Mouse (Mus musculus): ENCODE data around the gene Tmcc3.

Gene Tmcc3

DNA sequence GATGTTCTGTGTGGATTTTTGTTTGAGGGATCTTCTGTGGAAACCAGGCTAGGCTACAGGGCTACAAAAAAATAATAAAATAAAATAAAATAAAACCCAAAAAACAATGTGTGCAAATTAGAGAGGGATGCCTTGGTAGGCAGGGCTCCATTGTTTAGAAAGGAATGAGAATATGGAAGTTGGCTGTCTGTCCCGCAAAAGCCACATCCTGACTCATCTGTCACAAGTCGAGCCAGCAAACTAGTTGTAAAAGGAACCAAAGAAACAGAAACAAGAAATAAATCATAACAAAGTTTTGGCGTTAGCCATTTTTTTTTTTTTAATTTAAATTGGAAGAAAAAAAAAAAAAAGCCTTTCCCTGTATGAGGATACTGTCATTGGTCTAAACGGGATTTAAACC, 105.9 kb downstream of the Tmcc3 start:
- no peak for DNase-seq (ENCODE audit: low spot score)

DNA sequence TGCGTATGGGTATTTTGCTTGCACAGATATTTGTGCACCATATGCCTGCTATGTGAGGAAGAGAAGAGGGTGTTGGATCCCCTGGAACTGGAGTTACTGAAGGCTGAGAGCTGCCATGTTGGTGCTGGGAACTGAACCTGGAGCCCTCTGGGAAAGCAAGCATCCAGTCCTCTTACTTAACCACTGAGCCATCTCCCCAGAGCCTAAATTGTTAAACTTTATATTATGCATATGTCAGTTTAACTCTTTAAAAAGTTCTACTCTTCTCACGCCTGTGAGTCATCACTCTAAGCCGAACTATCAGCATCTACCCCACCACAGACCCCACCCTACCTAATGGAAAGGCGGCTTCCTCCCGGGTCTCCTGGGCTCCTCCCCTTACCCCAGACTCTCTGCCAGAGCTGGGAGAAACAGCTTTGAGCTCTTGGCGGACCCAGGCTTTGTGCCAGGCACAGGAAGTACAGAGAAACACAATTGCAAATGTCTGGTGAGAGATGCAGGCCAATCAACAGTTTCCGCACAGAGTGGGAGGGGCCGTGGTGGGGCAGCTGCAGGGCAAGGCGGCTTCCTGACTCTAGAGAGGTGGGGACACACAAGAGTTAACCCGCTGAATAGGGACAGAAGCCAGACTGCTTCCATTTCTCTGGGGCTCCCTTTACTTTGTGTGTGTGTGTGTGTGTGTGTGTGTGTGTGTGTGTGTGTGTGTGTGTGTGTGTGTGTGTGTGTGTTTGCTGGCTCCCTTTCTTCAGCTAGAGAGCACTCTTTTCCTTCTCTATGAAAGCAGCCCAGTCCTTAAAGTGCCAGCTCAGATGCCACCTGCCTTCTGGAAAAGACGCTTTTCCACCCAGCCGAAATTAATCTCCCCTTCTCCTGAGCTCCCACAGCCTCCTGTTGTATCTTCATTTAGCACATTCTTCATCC, 114.5 kb downstream of the Tmcc3 start:
- DNase-seq (ENCODE audit: low spot score) = no peak

DNA sequence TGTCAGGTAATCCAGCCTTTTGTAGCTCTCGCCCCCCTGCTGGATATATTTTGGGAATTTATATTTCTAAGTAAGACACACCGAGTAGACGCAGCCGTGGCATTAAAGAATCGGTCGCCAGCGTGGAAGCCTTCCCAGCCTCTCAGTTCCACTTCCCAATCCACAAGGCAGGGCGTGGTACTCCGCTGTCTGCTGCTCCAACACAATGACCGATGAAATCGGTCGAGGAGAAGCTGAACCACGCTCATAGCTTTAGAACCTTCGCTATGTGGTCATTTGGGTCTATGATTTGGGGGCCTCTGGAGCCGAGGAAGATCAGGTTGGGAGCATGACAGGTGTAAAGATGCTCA, 115.1 kb downstream of the Tmcc3 start:
- no peak for DNase-seq (ENCODE audit: low spot score)

DNA sequence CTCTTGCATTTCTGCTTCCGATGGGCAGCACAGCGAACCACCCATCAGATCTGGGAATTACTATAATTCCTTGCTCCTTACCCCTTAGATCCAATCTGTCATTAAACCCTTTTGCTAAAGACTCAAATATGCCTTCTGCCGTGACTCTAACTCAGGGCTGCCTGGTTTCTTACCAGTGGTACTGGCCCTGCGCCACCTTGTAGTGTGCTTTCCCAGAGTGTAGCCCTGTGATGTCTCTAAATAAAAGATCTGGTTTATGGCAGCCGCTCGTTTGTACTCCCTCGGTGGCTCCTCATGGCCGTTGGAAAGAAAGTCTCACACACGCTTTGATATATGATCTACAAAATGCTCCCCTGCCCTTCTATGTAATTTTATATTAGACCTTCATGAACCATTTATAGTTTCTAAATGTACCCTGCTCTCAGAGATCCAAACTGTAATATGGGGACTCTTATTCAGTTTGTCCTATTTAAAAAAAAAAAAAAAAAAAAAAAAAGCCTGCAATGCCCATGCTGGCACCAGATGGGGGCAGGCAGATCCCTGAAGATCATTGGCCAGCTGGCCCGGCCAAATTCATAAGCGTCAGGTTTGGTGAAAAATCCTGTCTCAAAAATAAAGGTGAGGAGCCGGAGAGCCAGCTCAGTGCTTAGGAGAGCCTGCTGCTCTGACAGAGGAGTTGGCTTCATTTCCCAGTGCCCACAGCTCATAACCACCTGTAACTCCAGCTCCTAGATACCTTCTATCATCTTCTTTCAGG, 116.6 kb downstream of the Tmcc3 start:
- DNase-seq (ENCODE audit: low spot score) = no peak

DNA sequence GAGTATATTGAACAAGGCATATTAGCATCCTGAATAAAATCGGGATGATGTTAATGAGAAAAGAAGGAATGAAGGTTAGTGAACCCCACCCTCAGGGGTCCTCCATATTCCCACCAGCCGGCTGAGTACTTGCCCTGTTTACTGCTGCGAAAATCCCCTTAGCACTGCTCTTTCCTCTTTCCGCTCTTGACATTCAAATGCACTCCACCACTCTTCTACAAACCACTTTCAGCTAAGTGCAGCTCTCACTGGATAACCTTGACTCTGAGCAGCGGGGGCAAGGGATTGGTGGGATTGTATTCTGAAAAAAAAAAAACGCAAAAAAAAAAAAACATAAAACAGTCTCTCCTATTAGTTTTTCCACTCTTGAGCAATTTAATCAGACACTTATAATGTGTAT, 118.8 kb downstream of the Tmcc3 start:
- DNase-seq (ENCODE audit: low spot score) = no peak

DNA sequence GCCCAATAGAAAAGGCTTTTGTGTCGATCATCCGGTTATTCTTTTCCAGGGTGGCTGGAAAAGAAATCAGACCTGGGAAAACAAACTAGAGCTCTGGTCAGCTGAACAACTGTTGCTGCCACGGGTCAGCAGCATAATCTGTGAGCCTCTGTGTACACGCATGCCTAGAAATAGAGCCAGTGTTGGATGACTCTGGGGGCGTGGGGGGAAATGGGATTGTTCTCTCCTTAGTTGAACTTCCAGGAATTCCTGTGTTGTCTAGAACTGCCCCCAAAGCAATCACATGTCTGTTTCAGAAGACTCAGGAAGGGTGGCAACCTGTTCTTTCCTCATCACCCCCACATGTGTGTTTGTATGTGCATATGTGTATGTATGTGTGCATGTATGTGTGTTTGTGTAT, 121.2 kb downstream of the Tmcc3 start:
- no peak for DNase-seq (ENCODE audit: low spot score)

DNA sequence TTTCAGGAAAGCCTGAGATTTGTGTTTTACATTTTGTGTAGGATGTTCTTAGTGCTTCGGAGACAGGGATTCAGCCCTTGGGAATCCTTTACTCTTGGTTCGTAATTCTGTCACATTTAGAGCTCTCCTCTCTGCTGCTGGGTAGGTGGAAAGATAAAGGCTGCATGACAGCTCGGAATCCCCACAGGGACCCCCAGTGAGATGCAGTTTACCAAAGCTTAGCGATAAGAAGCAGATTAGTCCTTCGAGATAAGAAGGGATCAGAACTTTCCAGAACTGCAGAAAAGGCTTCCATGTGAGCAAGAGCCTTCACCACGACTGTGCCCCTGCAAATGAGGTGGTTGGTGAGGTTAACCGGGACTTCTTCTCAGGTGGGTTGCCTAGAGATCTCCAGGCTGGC, 122.2 kb downstream of the Tmcc3 start:
- DNase-seq (ENCODE audit: low spot score) = no peak

DNA sequence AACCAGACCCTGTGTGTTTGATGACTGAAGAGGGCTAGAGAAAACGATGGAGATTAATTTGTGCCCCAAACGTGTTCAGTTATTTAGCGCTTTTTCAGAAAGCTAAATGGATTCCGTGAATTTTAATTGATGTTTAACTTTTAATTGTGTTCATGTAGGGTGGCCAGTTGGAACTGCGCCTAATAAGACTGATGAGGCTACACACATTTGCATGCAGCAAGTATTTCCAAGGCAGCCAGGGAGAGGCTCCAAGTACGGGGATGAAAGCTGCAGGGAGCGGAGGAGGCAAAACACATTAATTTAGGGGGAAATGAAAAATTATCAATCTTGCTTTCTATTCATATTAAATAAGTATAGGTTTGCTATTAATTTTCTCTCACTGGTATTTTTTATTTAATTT, 131.0 kb downstream of the Tmcc3 start:
- no peak for DNase-seq (ENCODE audit: low spot score)

DNA sequence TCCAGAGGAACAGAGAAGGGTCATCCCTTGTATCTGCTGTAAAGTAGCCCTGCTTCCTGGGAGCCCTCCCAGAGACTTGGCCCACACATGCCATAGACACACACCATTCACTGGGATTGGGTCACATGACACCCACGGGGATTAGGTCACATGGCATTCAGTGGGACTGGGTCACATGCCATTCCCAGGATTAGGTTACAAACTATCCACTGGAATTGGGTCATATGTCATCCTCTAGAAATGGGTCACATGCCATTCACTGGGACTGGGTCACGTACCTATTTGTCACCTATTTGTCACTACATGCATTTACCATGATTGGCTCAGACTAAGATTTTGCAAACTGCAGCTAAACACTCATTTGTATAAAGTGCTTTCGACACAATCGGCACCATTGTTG, 131.7 kb downstream of the Tmcc3 start:
- no peak for DNase-seq (ENCODE audit: low spot score)

DNA sequence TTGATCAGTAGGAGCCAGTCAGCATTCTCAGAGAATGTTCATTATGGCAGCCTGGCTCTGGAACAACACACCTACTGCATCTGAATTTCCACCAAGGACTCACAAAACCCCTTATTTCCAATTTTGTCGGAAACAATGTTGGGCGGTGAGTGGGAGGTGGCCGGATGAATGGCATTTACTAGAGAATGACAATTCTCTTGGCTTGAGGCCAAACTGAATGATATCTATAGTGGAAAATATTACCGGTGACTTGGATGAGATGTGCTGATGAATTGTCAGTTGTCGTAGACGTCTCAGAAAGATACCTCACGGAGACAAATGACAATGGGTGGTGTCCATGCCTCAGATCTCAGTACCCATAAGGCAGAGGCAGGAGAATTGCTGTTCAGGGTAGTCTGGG, 133.4 kb downstream of the Tmcc3 start:
- no peak for DNase-seq (ENCODE audit: low spot score)

DNA sequence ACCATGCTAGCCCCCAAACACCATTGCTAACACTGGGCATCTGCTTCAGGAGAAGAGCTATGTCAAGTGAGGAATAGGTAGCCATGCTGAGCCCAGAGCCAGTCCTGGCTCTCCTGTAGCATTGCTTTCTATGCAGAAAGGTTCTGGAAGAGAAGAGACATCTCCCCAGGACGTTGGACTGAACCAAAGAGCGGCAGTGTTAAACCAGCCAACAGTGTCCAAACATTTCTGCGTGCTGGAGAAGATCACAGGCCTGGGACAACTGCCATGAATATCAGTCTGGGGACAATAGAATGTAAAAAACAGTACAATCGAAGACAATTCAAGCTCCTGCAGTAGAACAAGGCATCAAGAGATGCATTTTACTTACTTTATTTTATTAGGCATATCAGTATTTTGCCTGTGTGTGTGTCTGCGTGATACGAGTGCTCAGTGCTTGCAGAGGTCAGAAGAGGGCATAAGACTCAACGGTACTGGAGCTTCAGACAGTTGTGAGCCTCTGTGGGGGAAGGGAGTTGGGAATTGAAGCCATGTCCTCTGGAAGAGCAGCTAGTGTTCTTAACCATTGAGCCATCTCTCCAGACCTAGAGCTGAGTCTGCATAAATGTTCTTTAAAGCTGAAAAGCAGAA, 134.7 kb downstream of the Tmcc3 start:
- DNase-seq (ENCODE audit: low spot score) = no peak

DNA sequence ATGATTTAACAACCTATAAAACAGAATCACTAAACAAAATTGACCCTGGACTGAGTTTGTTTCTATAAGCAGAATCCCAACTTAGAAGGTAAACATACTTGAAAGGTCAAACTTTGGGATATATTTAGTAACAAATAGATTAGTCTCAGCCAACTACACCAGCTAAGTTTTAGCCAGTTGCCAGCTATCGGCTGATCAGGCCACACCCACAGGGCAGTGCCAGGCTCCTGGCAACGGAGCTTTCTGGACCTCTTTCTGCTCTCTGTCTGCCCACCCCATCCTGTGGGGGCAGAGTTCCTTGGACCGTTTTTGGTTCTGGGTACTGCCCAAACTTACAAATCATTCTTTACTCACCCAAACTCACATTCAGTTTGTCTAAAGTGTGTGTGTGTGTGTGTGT, 137.9 kb downstream of the Tmcc3 start:
- no peak for DNase-seq (ENCODE audit: low spot score)

DNA sequence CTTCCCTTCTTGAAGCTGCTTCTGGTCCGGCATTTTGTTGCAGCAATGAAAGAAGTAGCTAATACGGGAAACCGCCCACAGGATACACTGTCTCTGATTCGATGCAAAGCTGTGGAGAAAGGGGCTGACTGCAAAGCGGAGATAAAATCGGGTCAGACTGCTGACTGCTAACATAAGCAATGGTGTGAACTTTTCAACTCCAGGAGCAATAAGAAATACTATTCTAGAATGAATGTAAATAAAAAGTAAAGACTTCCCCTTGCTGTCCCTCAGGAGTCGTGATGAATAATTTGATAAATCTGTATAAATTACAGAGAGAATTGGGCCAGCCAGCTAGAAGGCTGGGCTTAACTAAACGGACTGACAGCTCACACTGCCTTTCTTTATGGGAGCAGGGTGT, 139.0 kb downstream of the Tmcc3 start:
- DNase-seq (ENCODE audit: low spot score) = no peak

DNA sequence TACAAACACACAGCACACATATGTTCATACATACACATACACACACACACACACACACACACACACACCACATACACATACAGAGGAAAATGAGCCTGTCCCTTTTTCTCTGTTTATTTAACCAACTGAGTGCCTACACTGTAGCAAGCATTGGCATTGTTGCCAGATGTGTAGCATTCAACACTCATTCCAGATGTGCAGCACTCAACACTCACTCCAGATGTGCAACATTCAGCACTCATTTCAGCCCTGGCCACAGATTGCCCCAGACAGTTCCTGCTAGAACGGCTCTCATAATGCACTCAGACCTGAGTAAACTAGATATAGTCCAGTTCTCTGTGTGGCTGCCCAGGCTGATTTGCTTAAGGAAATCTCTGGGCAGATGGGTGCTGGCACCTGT, 145.7 kb downstream of the Tmcc3 start:
- no peak for DNase-seq (ENCODE audit: low spot score)

DNA sequence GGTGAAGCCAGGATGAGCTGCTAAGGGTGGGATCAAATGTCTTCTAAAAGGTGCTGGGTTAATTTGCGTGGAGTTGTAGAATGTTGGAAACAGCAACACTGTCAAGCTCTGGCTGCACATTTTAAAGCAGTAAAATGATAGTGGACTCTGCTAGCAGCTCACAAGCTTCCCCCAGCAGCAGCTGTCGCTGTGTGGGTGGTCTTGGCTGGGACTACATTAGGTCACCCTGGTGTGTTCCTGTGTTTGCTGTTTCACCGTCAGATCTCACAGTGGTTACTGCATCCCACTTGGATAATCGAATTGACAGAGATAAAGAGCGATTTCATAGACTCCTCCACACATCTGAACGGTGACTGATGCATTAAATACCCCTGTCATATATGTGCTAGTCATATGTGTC, 146.9 kb downstream of the Tmcc3 start:
- no peak for DNase-seq (ENCODE audit: low spot score)

DNA sequence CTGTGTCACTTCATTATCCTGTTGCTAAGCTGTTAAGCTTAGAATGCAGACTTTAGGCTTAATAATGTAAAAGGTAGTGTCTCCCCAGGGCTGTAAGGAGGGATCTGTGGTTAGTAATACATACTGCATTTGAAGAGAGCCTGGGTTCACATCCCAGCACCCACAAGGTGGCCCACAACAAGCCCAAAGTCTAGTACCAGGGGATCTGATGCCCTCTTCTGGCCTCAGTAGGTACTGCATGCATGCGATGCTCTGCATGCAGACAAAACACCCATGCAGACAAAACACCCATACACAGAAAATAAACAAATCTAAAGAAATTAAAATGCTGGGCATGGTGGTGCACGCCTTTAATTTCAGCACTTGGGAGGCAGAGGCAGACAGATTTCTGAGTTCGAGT, 149.6 kb downstream of the Tmcc3 start:
- no peak for DNase-seq (ENCODE audit: low spot score)

DNA sequence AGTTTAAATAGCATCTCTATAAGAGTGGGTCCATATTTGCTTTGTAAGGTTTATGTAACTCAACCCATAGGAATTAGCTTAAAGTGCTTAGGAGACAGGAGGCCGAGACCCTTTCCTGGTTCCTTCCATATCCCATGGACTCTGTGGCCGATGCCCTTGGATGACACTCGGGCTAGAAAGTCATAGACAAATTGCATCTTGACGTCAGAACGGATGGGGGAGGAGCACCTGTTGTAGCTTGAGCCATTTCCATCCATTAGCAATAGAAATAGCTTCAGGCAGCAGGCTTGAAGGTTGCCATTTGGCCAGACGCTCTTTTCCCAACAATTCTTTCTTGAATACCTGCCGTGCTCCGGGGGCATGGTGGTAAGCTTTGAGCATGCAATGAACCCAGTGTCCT, 150.1 kb downstream of the Tmcc3 start:
- no peak for DNase-seq (ENCODE audit: low spot score)

DNA sequence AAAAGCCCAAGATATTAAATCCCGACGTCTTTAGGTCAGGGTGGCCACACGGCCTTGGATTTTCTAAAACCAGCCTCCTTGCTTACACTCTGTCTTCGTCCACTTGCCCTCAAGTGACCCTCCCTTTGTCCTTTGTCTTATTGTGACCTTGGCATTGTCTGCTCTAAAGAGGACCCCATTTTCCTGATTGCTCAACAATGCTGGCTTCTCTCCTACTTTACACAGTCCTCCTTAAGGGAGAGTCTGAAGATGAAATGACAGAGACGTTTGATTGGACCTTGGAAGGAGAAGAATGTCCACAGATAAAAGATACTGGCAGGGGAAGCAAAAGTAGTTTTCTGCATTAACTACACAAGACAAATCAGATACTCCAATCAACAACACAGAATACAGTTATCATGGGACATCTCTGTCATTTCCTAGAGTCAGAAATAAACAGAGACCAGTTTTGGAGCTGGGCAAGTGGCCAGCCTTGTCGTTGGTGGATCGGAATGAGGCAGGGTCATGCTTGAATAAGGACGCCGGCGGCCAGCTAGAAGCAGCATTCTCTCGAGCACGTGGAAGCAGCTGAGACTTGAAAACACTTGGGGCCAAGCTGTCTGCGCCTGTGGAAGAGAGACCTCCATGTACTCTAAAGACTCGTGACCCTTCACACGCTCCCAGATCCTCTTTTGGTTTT, 150.8 kb downstream of the Tmcc3 start:
- DNase-seq (ENCODE audit: low spot score) = no peak

DNA sequence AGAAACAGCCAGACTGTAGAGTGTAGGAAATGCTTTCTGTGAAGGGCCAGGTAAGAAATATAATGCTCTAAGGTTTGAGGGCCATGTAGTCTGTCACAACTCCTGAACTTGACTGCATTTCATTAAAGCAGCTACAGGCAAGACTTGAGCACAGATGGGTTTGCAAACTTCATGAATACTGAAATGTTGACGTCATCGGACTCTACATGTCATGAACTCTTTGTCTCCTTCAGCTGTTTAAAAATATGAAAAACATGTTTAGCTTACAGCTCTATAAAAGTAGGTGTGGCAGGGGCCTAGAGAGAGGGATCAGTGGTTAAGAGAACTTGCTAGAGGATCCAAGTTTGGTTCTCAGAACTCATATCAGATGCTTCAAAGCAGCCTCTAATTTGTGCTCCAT, 151.7 kb downstream of the Tmcc3 start:
- DNase-seq (ENCODE audit: low spot score) = no peak

DNA sequence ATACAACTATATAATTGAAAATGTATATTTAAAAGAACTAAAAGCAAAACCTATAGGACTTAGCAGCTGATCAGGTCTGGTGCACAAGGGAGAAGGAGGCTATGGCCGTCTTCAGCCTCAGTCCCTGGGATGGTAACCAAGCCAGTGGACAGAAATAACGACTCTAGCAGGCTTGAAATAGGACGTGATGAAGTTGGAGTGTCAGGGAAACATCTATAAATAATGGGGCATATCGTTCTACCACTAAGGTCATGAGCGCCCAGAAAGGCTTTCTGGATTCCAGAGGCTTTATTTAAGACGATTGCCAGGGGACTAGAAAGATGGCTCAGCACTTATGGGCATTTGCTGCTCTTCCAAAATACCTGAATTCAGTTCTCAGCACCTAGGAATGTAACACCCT, 153.9 kb downstream of the Tmcc3 start:
- no peak for DNase-seq (ENCODE audit: low spot score)

DNA sequence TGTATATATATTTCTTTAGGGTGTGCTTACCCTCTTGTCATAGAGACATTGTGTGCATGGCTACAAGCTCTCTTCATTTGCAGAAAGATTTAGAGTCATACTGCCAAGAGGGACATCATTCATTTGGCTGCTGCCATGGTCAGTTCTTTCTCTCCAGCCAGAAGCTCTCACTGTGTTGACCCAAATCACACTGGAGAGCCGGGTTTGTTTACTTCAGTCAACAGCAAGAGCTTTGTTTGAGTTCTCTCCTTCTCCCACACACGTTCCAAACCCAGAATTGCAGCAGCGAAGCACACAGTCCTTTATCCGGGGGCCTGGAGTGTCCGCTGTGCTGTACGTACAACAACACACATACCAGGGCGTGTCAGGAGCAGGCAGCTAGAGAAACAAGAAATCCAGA, 154.6 kb downstream of the Tmcc3 start:
- DNase-seq (ENCODE audit: low spot score) = no peak

DNA sequence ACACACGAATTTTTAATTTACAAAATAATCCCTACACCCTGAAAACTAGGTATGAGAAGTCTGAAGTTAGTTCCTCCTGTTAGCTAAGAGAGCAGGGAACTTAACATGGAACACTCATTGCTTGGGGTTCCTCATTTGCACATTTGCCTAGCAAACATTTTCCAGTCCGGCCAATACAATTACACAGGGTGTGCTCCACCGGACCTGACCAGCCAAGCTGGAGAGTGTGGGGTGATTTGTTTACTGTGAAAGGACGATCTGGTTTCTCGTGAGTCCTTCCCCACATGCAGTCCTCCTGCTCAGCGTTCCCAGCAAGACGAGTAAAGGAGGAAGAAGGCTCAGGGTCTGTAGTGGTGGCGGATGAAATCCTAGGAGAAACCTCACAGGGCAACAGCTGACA, 159.7 kb downstream of the Tmcc3 start:
- no peak for DNase-seq (ENCODE audit: low spot score)

DNA sequence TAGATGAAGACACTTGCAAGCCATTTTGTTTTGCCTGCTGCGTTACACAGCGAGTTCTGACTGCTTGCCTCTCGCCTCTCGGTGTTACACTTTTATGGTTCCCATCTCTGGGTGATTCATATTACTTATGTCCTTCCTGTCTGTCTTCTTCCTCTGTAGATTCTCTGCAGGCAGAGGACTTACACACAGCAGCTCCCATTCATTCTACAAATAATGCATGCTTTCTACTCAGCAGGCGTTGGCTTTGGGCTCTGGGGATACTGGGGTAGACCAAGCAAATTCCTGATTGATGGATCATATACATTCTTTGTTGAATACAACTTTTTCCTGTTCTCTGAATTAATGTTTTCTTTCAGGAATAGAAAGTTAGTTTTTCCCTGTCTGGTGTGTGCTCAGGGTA, 161.8 kb downstream of the Tmcc3 start:
- no peak for DNase-seq (ENCODE audit: low spot score)
